Mouse (Mus musculus): Measurements from ENCODE around the gene Tns1.

- TF ChIP-seq CTCF (IDR thresholded peaks at IDR 0.05; ENCODE audit: control insufficient read depth, insufficient read depth, insufficient read length) = no peak
- no peak for TF ChIP-seq USF1 (IDR thresholded peaks at IDR 0.05; ENCODE audit: low read depth)
Measured at GRCm38 (mm10) chr1:73992201-73992938, 131.9 kb downstream of the Tns1 start.

All from C2C12 (cell line).